Mouse (Mus musculus) embryonic facial prominence, embryonic 15.5 days (tissue): ENCODE data around the gene Tead4. TPM values are rescaled to one million over a fixed set of nuclear protein-coding genes. Genes with fewer than 3 reads are reported as not detected.
A peak's percentile ranks its signal among the peaks of the same experiment; 100 is the strongest.
"Not testable (repeated sequence)": the region's sequence is repeated elsewhere in the genome, so short reads cannot be mapped to it uniquely, and the experiment has no call there.

Experiments
- ATAC-seq: fragments of 200-750 bp; cut with Nextera tagmentation; 2 replicates; pipeline ENCODE4 v1.8.0; 2017; ENCODE audit warnings: low read depth, moderate TSS enrichment; ENCODE audit not compliant: insufficient number of reproducible peaks, low FRiP score, low TSS enrichment
- H3K27ac ChIP-seq: fragments of 300-500 bp; sonication (generic); replicated peaks from 2 replicates; pipeline ENCODE4 v1.5.1; 2015; ENCODE audit warnings: mild to moderate bottlenecking, inconsistent platforms
- H3K27me3 ChIP-seq: fragments of 300-500 bp; sonication (generic); 2 replicates; pipeline ENCODE4 v1.6.1; 2015; ENCODE audit warnings: inconsistent platforms
- H3K36me3 ChIP-seq: fragments of 300-500 bp; sonication (generic); 2 replicates; pipeline ENCODE4 v1.6.1; 2015; ENCODE audit warnings: mild to moderate bottlenecking, inconsistent platforms
- H3K4me1 ChIP-seq: fragments of 300-500 bp; sonication (generic); 2 replicates; pipeline ENCODE4 v1.6.1; 2015; ENCODE audit warnings: inconsistent platforms
- H3K4me2 ChIP-seq: fragments of 300-500 bp; sonication (generic); replicated peaks from 2 replicates; pipeline ENCODE4 v1.6.1; 2015; ENCODE audit warnings: mild to moderate bottlenecking, inconsistent platforms
- H3K4me3 ChIP-seq: fragments of 300-500 bp; sonication (generic); replicated peaks from 2 replicates; pipeline ENCODE4 v1.5.1; 2015; ENCODE audit warnings: mild to moderate bottlenecking, inconsistent platforms
- H3K9ac ChIP-seq: fragments of 300-500 bp; sonication (generic); 2 replicates; pipeline ENCODE4 v1.6.1; 2015; ENCODE audit warnings: inconsistent platforms
- H3K9me3 ChIP-seq: fragments of 300-500 bp; sonication (generic); replicated peaks from 2 replicates; pipeline ENCODE4 v1.6.1; 2016; ENCODE audit warnings: inconsistent platforms
- WGBS: fragments of 180-500 bp; shearing (Covaris S2); methylation state at CpG from one replicate; pipeline ENCODE4 v1.1.7; 2015; 5-methylcytosine and 5-hydroxymethylcytosine counted together
- polyA plus RNA-seq: library from polyadenylated mRNA; unstranded; fragments of >200 nt; fragmentation: Nextera tagmentation; extraction: Ambion mirVana; gene quantifications from 2 replicates; pipeline ENCODE4 v1.2.1, GENCODE M21; 2015

The Tead4 gene
- polyA plus RNA-seq, 1 experiment from 2014 or later, result 7.4 TPM

DNA sequence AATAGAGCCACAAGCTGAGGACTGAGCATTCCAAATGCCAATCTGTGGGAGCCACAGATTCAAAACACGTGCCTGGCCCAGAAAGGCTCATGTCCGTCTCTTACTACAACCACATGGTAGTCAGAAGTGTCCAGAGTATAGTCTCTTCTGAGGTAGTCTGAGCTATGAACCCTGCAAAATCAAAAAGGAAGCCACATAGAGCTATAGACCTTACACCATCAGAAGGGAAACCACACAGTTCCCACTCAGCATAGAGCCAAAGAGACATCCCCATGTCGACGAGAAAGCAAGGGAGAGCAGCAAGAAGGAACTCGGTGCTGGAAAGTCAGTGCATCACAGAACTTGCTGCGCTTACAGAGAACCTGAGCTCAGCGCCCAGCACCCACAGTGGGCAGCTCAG, 68.4 kb downstream of the Tead4 start:
- no peaks in the 10 kb centered on the region for H3K27me3 ChIP-seq
- H3K9me3 ChIP-seq, result no peaks in the 10 kb centered on the region
- H3K9ac ChIP-seq, result no peak overlapping the region
- 56% methylated on average over 7 of the region's 7 CpGs for WGBS
- no peak overlapping the region for H3K4me3 ChIP-seq
- ATAC-seq, result no peak
- H3K36me3 ChIP-seq, result no peaks in the 10 kb centered on the region
- no peak overlapping the region for H3K4me2 ChIP-seq
- peaks cover 17% of the 10 kb centered on the region for H3K4me1 ChIP-seq
- 0 out of 2 replicates have a peak overlapping the region, but pooled peaks have one; percentile 22 for H3K27ac ChIP-seq

DNA sequence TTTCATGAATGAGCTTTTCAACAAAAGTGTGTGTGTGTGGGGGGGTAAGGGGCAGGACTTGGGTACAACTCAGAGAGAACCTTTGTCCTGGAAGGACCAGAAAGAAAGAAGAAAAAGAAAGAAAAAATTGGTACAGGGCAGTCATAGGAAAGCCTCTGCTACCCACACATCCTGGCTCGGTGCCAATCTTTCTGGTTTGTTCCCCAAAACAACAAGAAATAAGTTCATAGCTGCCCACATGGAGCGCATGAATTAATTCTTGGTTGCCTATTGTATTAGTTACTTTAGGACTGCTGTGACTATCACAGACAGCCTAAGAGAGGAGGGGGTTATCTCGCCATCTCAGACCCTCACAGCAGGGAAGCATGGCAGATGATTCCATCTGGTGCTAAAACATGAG, 68.9 kb downstream of the Tead4 start:
- no peak for ATAC-seq
- Histone ChIP-seq H3K9me3 (no peaks in the 10 kb centered on the region), H3K4me1 (peaks cover 18% of the 10 kb centered on the region), H3K9ac (no peak overlapping the region), H3K27me3 (no peaks in the 10 kb centered on the region), H3K4me2 (no peak overlapping the region), H3K27ac (no peak overlapping the region), H3K36me3 (no peaks in the 10 kb centered on the region), H3K4me3 (no peak overlapping the region)
- WGBS, result 53% methylated on average over 3 of the region's 3 CpGs

DNA sequence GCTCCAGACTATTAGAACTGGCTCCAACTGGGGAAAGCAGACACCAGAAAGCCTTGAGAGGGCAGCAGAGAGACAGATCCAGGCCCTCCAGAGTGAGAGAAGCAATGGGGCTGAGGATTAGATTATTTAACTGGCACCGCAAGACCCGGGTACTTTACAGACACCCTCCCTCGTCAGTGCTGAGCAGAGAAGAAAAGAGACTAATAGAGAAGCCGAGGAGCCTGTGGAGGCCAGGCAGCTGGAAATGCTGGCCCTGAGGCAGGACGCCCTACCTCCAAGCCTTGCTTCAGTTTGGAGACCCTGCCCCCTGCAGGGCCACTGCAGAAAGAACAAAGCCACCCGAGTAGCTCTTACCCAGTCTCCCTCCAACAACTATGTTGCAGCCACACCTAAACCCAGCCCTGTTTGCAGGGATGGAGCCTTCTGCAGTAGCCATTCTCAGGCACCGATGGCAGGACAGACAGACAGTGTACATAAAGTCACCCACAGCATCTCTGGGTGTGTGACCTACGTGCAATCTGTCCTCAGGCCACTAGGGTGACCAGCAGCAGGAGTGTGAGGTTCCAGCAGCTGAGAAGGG, 73.1 kb downstream of the Tead4 start:
- no peak overlapping the region for H3K9ac ChIP-seq
- peaks cover 13% of the 10 kb centered on the region for H3K4me1 ChIP-seq
- no peaks in the 10 kb centered on the region for H3K9me3 ChIP-seq
- peak; percentile 40; the same call in 1 of the 2 replicates for ATAC-seq
- H3K4me2 ChIP-seq, result no peak overlapping the region; the same call in 1 of the 2 replicates
- no peak overlapping the region for H3K4me3 ChIP-seq
- no peak overlapping the region for H3K27ac ChIP-seq
- 28% methylated on average over 8 of the region's 8 CpGs for WGBS
- H3K27me3 ChIP-seq, result no peaks in the 10 kb centered on the region
- no peaks in the 10 kb centered on the region for H3K36me3 ChIP-seq

DNA sequence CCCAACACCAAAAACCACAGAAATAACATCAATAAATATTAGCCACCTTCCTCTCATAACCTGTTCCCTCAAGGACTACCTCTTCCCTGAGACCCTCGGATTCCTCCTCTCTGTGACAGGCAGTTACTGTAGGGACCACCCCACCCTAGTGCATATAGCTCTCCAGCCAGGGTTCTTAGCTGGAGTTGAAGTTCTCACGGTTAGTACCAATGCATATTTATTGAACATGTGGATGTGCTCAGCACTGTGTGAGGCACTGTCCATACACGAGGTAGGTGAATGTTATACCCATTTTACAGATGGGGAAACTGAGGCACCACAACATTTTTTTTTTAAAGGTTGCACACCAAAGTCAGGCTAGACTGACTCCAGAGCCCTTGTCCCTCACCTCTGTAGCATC, 73.7 kb downstream of the Tead4 start:
- Histone ChIP-seq H3K4me3 (no peak overlapping the region), H3K4me2 (no peak overlapping the region), H3K4me1 (peaks cover 8% of the 10 kb centered on the region), H3K36me3 (no peaks in the 10 kb centered on the region), H3K27me3 (no peaks in the 10 kb centered on the region), H3K9ac (no peak overlapping the region), H3K9me3 (no peaks in the 10 kb centered on the region), H3K27ac (no peak overlapping the region)
- WGBS, result 82% methylated on average over 3 of the region's 3 CpGs
- no peak for ATAC-seq

DNA sequence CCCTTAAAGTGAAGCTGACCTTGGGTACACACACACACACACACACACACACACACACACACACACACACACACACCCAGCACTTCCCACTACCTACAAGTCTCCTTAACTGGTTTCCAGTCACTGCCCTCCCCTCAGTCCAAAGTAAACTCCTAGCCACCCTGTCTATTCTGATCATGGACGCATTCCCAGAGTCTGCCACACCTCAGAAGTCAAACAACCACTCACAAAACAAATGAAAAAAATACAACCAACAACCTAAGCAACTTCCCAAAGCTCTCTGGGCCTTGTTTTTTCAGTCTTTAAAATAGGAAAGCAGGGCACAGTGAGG, 74.8 kb downstream of the Tead4 start:
- Histone ChIP-seq H3K9me3 (no peaks in the 10 kb centered on the region), H3K4me2 (no peak overlapping the region), H3K27me3 (no peaks in the 10 kb centered on the region), H3K36me3 (no peaks in the 10 kb centered on the region), H3K9ac (no peak overlapping the region), H3K27ac (no peak overlapping the region), H3K4me3 (no peak overlapping the region), H3K4me1 (0 out of 2 replicates have a peak, but pooled peaks cover 4% of the 10 kb centered on the region)
- WGBS, result 94% methylated on average over 1 of the region's 1 CpGs
- no peak for ATAC-seq

DNA sequence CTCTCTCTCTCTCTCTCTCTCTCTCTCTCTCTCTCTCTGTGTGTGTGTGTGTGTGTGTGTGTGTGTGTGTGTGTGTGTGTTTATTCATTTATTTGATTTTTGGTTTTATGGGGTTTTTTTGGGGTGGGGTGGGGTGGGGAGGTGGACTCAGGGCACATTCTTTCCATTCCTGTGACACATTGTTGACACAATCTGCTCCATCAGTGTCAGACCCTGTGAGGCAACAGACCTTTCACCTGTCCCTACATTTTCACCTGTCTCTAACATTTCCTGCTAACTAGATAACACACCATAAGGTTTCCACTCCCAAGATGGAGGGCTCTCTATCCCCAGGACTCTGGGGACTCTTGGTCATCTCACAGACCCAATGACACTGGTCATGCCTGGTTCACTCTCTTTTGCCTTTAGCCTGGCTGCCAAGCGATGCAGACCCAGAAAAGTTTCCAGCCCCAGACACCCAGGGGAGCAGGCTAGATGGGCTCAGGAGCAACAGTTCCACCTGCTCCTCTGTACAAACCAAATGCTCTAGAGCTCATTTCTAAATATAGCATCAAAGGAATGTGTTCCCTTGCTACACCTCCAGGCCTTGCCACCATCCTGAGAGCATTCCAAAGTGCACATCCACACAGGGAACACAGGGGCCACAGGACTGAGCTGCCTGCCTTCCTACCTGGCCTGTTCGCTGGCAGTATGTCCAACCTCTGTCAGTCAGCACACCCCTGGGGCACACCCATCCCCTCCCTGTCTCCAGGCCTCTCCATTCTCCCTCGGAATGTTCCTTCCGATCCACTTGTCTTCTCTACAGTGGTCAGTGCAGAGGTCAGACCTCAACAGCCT, 75.4 kb downstream of the Tead4 start:
- H3K9ac ChIP-seq, result no peak overlapping the region
- no peaks in the 10 kb centered on the region for H3K9me3 ChIP-seq
- H3K27ac ChIP-seq, result no peak overlapping the region
- 0 out of 2 replicates have a peak, but pooled peaks cover 4% of the 10 kb centered on the region for H3K4me1 ChIP-seq
- WGBS, result 67% methylated on average over 4 of the region's 4 CpGs
- no peaks in the 10 kb centered on the region for H3K36me3 ChIP-seq
- H3K27me3 ChIP-seq, result no peaks in the 10 kb centered on the region
- H3K4me3 ChIP-seq, result no peak overlapping the region
- no peak for ATAC-seq
- H3K4me2 ChIP-seq, result no peak overlapping the region

DNA sequence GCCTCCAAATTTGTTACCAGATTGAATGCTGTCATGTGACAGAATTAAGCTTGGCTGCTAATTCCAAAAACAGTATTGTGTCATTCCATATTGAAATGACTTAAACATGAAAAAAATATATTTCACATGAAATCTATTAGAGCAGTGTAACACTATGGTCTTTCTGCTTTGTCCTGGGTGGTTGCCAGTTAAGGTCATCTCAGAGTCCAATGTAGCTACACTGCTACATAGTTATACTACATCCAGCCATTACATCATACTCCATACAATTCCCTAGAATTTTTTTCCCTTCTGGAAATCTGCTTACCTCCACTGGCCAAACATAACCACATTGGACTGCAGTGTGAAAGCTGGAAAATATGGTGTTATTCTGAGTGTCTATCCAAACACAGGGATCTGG, 77.5 kb downstream of the Tead4 start:
- Histone ChIP-seq H3K27ac (no peak overlapping the region), H3K9ac (no peak overlapping the region), H3K4me2 (no peak overlapping the region), H3K36me3 (no peaks in the 10 kb centered on the region), H3K4me1 (0 out of 2 replicates have a peak, but pooled peaks cover 4% of the 10 kb centered on the region), H3K4me3 (no peak overlapping the region), H3K27me3 (no peaks in the 10 kb centered on the region), H3K9me3 (no peaks in the 10 kb centered on the region)
- no peak for ATAC-seq

DNA sequence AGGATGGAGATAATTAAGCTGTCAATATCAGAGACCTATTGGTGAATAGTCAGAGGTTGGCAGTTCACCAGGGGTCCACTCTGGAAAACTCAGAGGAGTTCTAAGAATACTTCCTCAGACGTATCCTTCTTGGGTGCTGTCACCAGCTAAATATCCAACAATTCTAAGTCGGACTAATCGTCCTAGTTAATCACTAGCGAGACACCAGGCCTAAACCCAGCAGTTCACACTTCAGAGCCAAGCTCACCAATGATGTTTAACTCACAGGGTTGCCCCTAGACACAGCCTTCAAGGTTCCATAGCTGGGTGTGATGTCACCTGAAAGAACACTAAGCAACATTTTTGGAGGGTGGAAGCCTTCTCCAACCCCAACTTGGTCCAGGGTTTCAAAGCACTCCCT, 85.6 kb downstream of the Tead4 start:
- H3K4me2 ChIP-seq, H3K4me3 ChIP-seq, H3K9ac ChIP-seq, H3K36me3 ChIP-seq, H3K27me3 ChIP-seq, H3K27ac ChIP-seq, H3K4me1 ChIP-seq, ATAC-seq, H3K9me3 ChIP-seq: not testable (repeated sequence)
- 91% methylated on average over 4 of the region's 4 CpGs for WGBS

DNA sequence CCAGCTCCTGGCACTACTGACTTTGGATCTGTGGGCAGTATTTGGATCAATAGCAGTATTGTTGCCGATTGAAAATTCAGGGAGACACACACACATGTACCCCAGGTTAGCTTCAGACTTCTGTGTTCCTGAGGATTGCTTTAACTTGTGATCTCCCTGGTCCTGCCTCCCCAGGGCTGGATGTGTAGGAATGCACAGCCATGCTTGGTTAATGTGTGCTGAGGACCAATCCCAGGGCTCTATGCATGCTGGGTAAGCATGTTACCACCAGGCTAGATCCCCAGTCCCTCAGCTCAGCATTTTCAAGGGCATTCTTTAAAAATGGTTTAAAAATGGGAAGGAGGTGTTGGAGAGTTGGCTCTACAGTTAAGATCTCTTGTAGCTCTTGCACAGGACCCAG, 91.4 kb downstream of the Tead4 start:
- WGBS, result 88% methylated on average over 1 of the region's 1 CpGs
- ATAC-seq, H3K27ac ChIP-seq, H3K4me2 ChIP-seq, H3K36me3 ChIP-seq, H3K27me3 ChIP-seq, H3K4me3 ChIP-seq, H3K9ac ChIP-seq, H3K4me1 ChIP-seq, H3K9me3 ChIP-seq: not testable (repeated sequence)

DNA sequence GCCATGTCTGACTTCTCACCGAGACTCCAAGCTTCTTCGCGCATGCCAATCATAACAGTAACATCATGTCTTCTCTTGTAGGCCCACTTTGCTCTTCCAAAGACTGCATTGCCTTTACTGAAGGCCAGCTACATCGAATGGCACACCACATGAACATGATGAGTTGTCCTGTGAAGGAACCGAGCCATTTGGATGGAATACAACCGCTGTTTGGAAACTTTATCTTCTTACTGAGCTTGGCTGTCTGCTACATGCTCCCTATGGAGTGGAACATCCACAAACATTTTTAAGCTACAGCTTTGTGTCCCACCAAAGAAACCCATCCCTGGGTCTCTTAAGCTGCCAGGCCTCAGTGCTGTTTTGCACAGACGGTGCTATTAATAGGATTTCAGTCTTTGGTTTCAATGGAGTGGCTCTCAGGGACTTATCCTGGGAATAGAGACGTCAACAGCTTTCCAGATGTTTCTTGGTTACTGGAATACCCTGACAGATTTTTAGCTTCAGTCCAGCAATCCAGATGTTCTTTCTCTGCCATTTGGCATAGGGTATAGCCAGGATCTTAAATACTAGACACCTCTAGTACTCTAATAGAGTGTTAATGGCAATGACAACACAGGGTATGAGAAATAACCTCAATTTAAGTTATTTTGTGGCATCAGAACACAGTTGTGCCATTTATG, 92.0 kb downstream of the Tead4 start:
- H3K27me3 ChIP-seq, result no peaks in the 10 kb centered on the region
- ATAC-seq, result peak; percentile 47; the same call in 1 of the 2 replicates
- 51% methylated on average over 8 of the region's 8 CpGs for WGBS
- no peak overlapping the region for H3K4me2 ChIP-seq
- H3K27ac ChIP-seq, result peak overlapping the region; percentile 31; the same call in 1 of the 2 replicates
- H3K9me3 ChIP-seq, result no peaks in the 10 kb centered on the region
- no peak overlapping the region for H3K4me3 ChIP-seq
- no peaks in the 10 kb centered on the region for H3K36me3 ChIP-seq
- H3K4me1 ChIP-seq, result no peaks in the 10 kb centered on the region
- H3K9ac ChIP-seq, result no peak overlapping the region

DNA sequence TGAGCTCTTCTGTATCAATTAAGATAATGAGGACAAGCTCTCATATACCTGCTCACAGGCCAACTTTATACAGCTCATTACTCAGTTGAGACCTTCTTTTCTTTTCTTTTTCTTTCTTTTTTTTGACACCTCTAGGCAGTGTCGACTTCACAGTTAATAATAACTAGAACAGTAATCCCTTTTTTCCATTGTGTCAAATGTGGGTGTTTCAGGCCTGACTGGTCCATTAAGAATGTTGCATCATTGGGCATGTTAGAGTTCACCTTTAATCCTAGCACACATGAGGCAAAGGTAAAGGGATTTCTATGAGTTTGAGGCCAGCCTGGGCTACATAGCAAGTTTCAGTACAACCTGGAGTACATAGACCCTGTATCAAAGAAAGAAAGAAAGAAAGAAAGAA, 97.1 kb downstream of the Tead4 start:
- no peaks in the 10 kb centered on the region for H3K36me3 ChIP-seq
- peaks cover 6% of the 10 kb centered on the region; the same call in 1 of the 2 replicates for H3K4me1 ChIP-seq
- no peak overlapping the region for H3K4me3 ChIP-seq
- H3K9me3 ChIP-seq, result no peaks in the 10 kb centered on the region
- no peak overlapping the region for H3K9ac ChIP-seq
- no peak for ATAC-seq
- no peak overlapping the region for H3K27ac ChIP-seq
- H3K27me3 ChIP-seq, result no peaks in the 10 kb centered on the region
- H3K4me2 ChIP-seq, result no peak overlapping the region
- 80% methylated on average over 1 of the region's 1 CpGs for WGBS
